Mouse (Mus musculus) MEL (cell line): ENCODE measurements at regions not wholly inside any gene's neighbourhood (a gene's known extent, or its start where the extent isn't known, plus 50 kb on each side); places are given as distances from the start of the nearest gene placed in this dataset.
"Not testable (repeated sequence)": the region's sequence is repeated elsewhere in the genome, so short reads cannot be mapped to it uniquely, and the experiment has no call there.

Experiments
- DNase-seq: peaks from one replicate; pipeline ENCODE4 v3.0.0; 2011; ENCODE audit warnings: low read depth, low spot score
- H3K27ac ChIP-seq: 2 replicates; pipeline ENCODE4 v1.5.1; 2012; ENCODE audit warnings: low read depth, mild to moderate bottlenecking, control low read depth, low read length, moderate library complexity; ENCODE audit not compliant: control insufficient read depth
- H3K27me3 ChIP-seq, 2 experiments: fragments of 150-350 bp in 1 of 2; sonication (generic) in 1 of 2; 2 replicates each; pipeline ENCODE4 v1.6.1; 2012; ENCODE audit warnings: low read length in 2 of 2, mild to moderate bottlenecking in 2 of 2, improper control_type of control experiment in 1 of 2, moderate library complexity in 1 of 2; ENCODE audit not compliant: insufficient read depth in 2 of 2, control insufficient read depth in 1 of 2
- H3K36me3 ChIP-seq, 2 experiments: 2 replicates each; pipeline ENCODE4 v1.6.1; 2012 to 2014; ENCODE audit warnings: low read length in 2 of 2, improper control_type of control experiment in 1 of 2, inconsistent platforms in 1 of 2, mild to moderate bottlenecking in 1 of 2; ENCODE audit not compliant: insufficient read depth in 2 of 2, control insufficient read depth in 1 of 2
- H3K4me1 ChIP-seq, 2 experiments: fragments of 150-350 bp in 1 of 2; sonication (generic) in 1 of 2; 2 replicates each; pipeline ENCODE4 v1.6.1; 2012; ENCODE audit warnings: low read length in 2 of 2, improper control_type of control experiment in 1 of 2, mild to moderate bottlenecking in 1 of 2; ENCODE audit not compliant: insufficient read depth in 2 of 2, control insufficient read depth in 1 of 2
- H3K4me3 ChIP-seq, 2 experiments: fragments of 150-350 bp in 1 of 2; sonication (generic) in 1 of 2; 2 replicates each; pipeline ENCODE4 v1.5.1; 2012; ENCODE audit warnings: low read depth in 2 of 2, low read length in 2 of 2, mild to moderate bottlenecking in 2 of 2, moderate library complexity in 2 of 2, control low read depth in 1 of 2, improper control_type of control experiment in 1 of 2; ENCODE audit not compliant: control insufficient read depth in 1 of 2, insufficient read depth in 1 of 2
- H3K79me2 ChIP-seq: 2 replicates; pipeline ENCODE4 v1.6.1; 2012; ENCODE audit warnings: mild to moderate bottlenecking, low read length, moderate library complexity; ENCODE audit not compliant: control insufficient read depth, poor library complexity, insufficient read depth
- H3K9ac ChIP-seq: 2 replicates; pipeline ENCODE4 v1.6.1; 2012; ENCODE audit warnings: low read depth, mild to moderate bottlenecking, control low read depth, low read length, moderate library complexity; ENCODE audit not compliant: control insufficient read depth, poor library complexity, severe bottlenecking
- H3K9me3 ChIP-seq: fragments of 150-350 bp; sonication (generic); replicated peaks from 2 replicates; pipeline ENCODE4 v1.6.1; 2012; ENCODE audit warnings: mild to moderate bottlenecking, low read length, improper control_type of control experiment, moderate library complexity; ENCODE audit not compliant: insufficient read depth
- BHLHE40 ChIP-seq: IDR thresholded peaks from 2 replicates; pipeline ENCODE4 v1.6.1; 2012; ENCODE audit warnings: low read depth, mild to moderate bottlenecking, inconsistent platforms, low read length, improper control_type of control experiment, borderline replicate concordance
- CTCF ChIP-seq, 3 experiments: IDR thresholded peaks in 2 of 3; conservative IDR thresholded peaks in 1 of 3; 2 replicates each; pipeline ENCODE4 v1.5.1; 2011 to 2012; ENCODE audit warnings: low read length in 3 of 3, low read depth in 2 of 3, mild to moderate bottlenecking in 2 of 3, improper control_type of control experiment in 1 of 3, inconsistent platforms in 1 of 3, mixed read lengths in 1 of 3, moderate library complexity in 1 of 3; ENCODE audit not compliant: control insufficient read depth in 1 of 3, insufficient read depth in 1 of 3, poor library complexity in 1 of 3, severe bottlenecking in 1 of 3
- E2F4 ChIP-seq: IDR thresholded peaks from 2 replicates; pipeline ENCODE4 v1.6.1; 2011; ENCODE audit warnings: low read depth, low read length, improper control_type of control experiment, borderline replicate concordance
- EP300 ChIP-seq, 2 experiments: IDR thresholded peaks; 2 replicates each; pipeline ENCODE4 v1.6.1; 2011; ENCODE audit warnings: improper control_type of control experiment in 2 of 2, low read length in 2 of 2, low read depth in 1 of 2, mild to moderate bottlenecking in 1 of 2
- ETS1 ChIP-seq: IDR thresholded peaks from 2 replicates; pipeline ENCODE4 v1.6.1; 2012; ENCODE audit warnings: low read depth, mild to moderate bottlenecking, inconsistent platforms, low read length, improper control_type of control experiment, moderate library complexity
- GATA1 ChIP-seq: IDR thresholded peaks from 2 replicates; pipeline ENCODE4 v1.6.1; 2011; ENCODE audit warnings: low read depth, low read length, improper control_type of control experiment
- HCFC1 ChIP-seq: IDR thresholded peaks from 2 replicates; pipeline ENCODE4 v1.6.1; 2012; ENCODE audit warnings: low read depth, mild to moderate bottlenecking, inconsistent platforms, low read length, improper control_type of control experiment, moderate library complexity
- JUND ChIP-seq: IDR thresholded peaks from 2 replicates; pipeline ENCODE4 v1.6.1; 2011; ENCODE audit warnings: low read depth, mild to moderate bottlenecking, improper control_type of control experiment, low read length
- KAT2A ChIP-seq: conservative IDR thresholded peaks from 2 replicates; pipeline ENCODE4 v1.6.1; 2012; ENCODE audit warnings: low read depth, low read length, improper control_type of control experiment, inconsistent platforms
- MAFK ChIP-seq: IDR thresholded peaks from 2 replicates; pipeline ENCODE4 v1.6.1; 2011; ENCODE audit warnings: low read depth, mild to moderate bottlenecking, low read length, improper control_type of control experiment, borderline replicate concordance
- MAX ChIP-seq: IDR thresholded peaks from 2 replicates; pipeline ENCODE4 v1.6.1; 2011; ENCODE audit warnings: low read length, improper control_type of control experiment
- MXI1 ChIP-seq: IDR thresholded peaks from 2 replicates; pipeline ENCODE4 v1.6.1; 2011; ENCODE audit warnings: mild to moderate bottlenecking, low read depth, low read length, improper control_type of control experiment
- MYC ChIP-seq: IDR thresholded peaks from 2 replicates; pipeline ENCODE4 v1.6.1; 2011; ENCODE audit warnings: low read depth, mild to moderate bottlenecking, low read length, improper control_type of control experiment, moderate library complexity
- NELFE ChIP-seq: IDR thresholded peaks from 2 replicates; pipeline ENCODE4 v1.6.1; 2011; ENCODE audit warnings: low read depth, low read length, improper control_type of control experiment
- NRF1 ChIP-seq: IDR thresholded peaks from 2 replicates; pipeline ENCODE4 v1.6.1; 2014; ENCODE audit warnings: low read depth, mild to moderate bottlenecking, inconsistent platforms, low read length, improper control_type of control experiment, moderate library complexity; ENCODE audit not compliant: poor library complexity, insufficient read depth, severe bottlenecking
- POLR2A ChIP-seq, 2 experiments: IDR thresholded peaks; 2 replicates each; pipeline ENCODE4 v1.6.1; 2011 to 2012; ENCODE audit warnings: low read length in 2 of 2, mild to moderate bottlenecking in 2 of 2, control low read depth in 1 of 2, improper control_type of control experiment in 1 of 2, low read depth in 1 of 2, moderate library complexity in 1 of 2; ENCODE audit not compliant: control insufficient read depth in 1 of 2, insufficient read depth in 1 of 2, poor library complexity in 1 of 2
- POLR2AphosphoS2 ChIP-seq: IDR thresholded peaks from 2 replicates; pipeline ENCODE4 v1.6.1; 2011; ENCODE audit warnings: low read length, improper control_type of control experiment
- POLR2AphosphoS5 ChIP-seq: IDR thresholded peaks from 2 replicates; pipeline ENCODE4 v1.6.1; 2012; ENCODE audit warnings: low read depth, borderline replicate concordance, mild to moderate bottlenecking, inconsistent platforms, low read length, moderate library complexity, mixed read lengths
- RAD21 ChIP-seq: IDR thresholded peaks from 2 replicates; pipeline ENCODE4 v1.6.1; 2011; ENCODE audit warnings: mild to moderate bottlenecking, low read depth, low read length, improper control_type of control experiment
- RCOR1 ChIP-seq: IDR thresholded peaks from 2 replicates; pipeline ENCODE4 v1.6.1; 2012; ENCODE audit warnings: low read depth, mild to moderate bottlenecking, inconsistent platforms, low read length, improper control_type of control experiment
- SIN3A ChIP-seq: IDR thresholded peaks from 2 replicates; pipeline ENCODE4 v1.6.1; 2012; ENCODE audit warnings: low read length, improper control_type of control experiment, inconsistent platforms
- TAL1 ChIP-seq: IDR thresholded peaks from 2 replicates; pipeline ENCODE4 v1.6.1; 2012; ENCODE audit warnings: mild to moderate bottlenecking, inconsistent platforms, low read length, moderate library complexity, mixed read lengths
- USF2 ChIP-seq, 2 experiments: IDR thresholded peaks; 2 replicates each; pipeline ENCODE4 v1.6.1; 2011 to 2012; ENCODE audit warnings: improper control_type of control experiment in 2 of 2, low read length in 2 of 2, borderline replicate concordance in 1 of 2, inconsistent platforms in 1 of 2, low read depth in 1 of 2, mild to moderate bottlenecking in 1 of 2; ENCODE audit not compliant: insufficient read depth in 1 of 2
- ZC3H11A ChIP-seq: IDR thresholded peaks from 2 replicates; pipeline ENCODE4 v1.6.1; 2012; ENCODE audit warnings: low read depth, mild to moderate bottlenecking, inconsistent platforms, low read length, improper control_type of control experiment
- ZNF384 ChIP-seq: IDR thresholded peaks from 2 replicates; pipeline ENCODE4 v1.6.1; 2012; ENCODE audit warnings: low read depth, mild to moderate bottlenecking, inconsistent platforms, low read length, improper control_type of control experiment

GRCm38 (mm10) chr4:7234537-7234936 lies 1004.3 kb downstream of the Car8 start:
- 0 out of 2 replicates have a peak, but pooled peaks have one; percentile 9 for TF ChIP-seq ETS1
- not testable (repeated sequence) for H3K27ac ChIP-seq, H3K79me2 ChIP-seq, H3K27me3 ChIP-seq, H3K9ac ChIP-seq, H3K9me3 ChIP-seq, DNase-seq, H3K4me1 ChIP-seq, H3K4me3 ChIP-seq, H3K36me3 ChIP-seq

DNA sequence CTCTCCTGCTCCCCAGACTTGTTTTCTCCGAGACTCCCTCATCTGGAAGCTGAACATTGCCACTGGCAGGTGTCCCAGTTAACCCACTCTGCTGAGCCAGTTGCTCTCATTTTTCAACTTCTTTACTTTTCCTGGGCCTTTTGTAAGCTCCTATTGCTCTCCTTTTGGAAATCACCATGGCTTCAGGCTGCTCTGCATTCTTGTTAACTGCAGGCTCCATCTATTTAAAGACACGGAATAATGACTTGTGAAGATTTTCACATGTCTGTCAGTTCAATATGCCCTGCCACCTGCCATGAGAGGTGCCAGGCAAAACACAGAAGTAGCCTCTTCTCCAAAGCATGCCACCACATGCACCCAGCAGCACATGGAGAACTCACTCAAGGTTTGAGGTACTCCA lies 1009.9 kb downstream of the Car8 start:
- no peak overlapping the region for H3K4me3 ChIP-seq
- no peaks in the 10 kb centered on the region for H3K9me3 ChIP-seq
- no peaks in the 10 kb centered on the region for H3K36me3 ChIP-seq
- no peak for DNase-seq
- H3K27me3 ChIP-seq = no peaks in the 10 kb centered on the region
- H3K4me1 ChIP-seq = no peaks in the 10 kb centered on the region
- no peaks in the 10 kb centered on the region for H3K79me2 ChIP-seq
- no peak overlapping the region for H3K27ac ChIP-seq
- H3K9ac ChIP-seq = no peak overlapping the region
- no peak for TF ChIP-seq HCFC1
- TF ChIP-seq ZC3H11A = no peak
- no peak for TF ChIP-seq MYC
- TF ChIP-seq RAD21 = no peak
- TF ChIP-seq POLR2AphosphoS5 = no peak
- no peak for TF ChIP-seq MAX
- TF ChIP-seq POLR2A (IDR thresholded peaks at IDR 0.05; ENCODE audit: control insufficient read depth in 1 of 2, insufficient read depth in 1 of 2, low read depth in 1 of 2, low read length in 2 of 2, poor library complexity in 1 of 2) = no peak
- no peak for TF ChIP-seq GATA1
- no peak for TF ChIP-seq USF2 (IDR thresholded peaks at IDR 0.05; ENCODE audit: borderline replicate concordance in 1 of 2, insufficient read depth in 1 of 2, low read depth in 1 of 2, low read length in 2 of 2)
- TF ChIP-seq NELFE = no peak
- TF ChIP-seq RCOR1 = no peak
- TF ChIP-seq MXI1 = no peak
- no peak for TF ChIP-seq E2F4
- TF ChIP-seq KAT2A = no peak
- no peak for TF ChIP-seq EP300 (IDR thresholded peaks at IDR 0.05; ENCODE audit: low read depth in 1 of 2, low read length in 2 of 2)
- no peak for TF ChIP-seq MAFK

GRCm38 (mm10) chr4:7222922-7223321 lies 1015.9 kb downstream of the Car8 start:
- H3K4me3 ChIP-seq = no peak overlapping the region
- DNase-seq = no peak
- no peak for TF ChIP-seq CTCF (IDR thresholded peaks at IDR 0.05 in 2 of 3, conservative IDR thresholded peaks at IDR 0.05 in 1 of 3; ENCODE audit: control insufficient read depth in 1 of 3, insufficient read depth in 1 of 3, low read depth in 2 of 3, low read length in 3 of 3, poor library complexity in 1 of 3, severe bottlenecking in 1 of 3)
- TF ChIP-seq TAL1 = no peak
- TF ChIP-seq MYC = no peak
- no peak for TF ChIP-seq NELFE
- TF ChIP-seq E2F4 = no peak
- no peak for TF ChIP-seq SIN3A
- TF ChIP-seq POLR2AphosphoS2 = no peak
- TF ChIP-seq JUND = no peak
- TF ChIP-seq ETS1 = no peak
- no peak for TF ChIP-seq NRF1
- no peak for TF ChIP-seq ZC3H11A
- TF ChIP-seq BHLHE40 = no peak
- no peak for TF ChIP-seq ZNF384
- H3K4me1 ChIP-seq = no peaks in the 10 kb centered on the region
- no peaks in the 10 kb centered on the region for H3K9me3 ChIP-seq
- no peaks in the 10 kb centered on the region for H3K27me3 ChIP-seq
- no peaks in the 10 kb centered on the region for H3K79me2 ChIP-seq
- no peaks in the 10 kb centered on the region for H3K36me3 ChIP-seq
- H3K9ac ChIP-seq = no peak overlapping the region
- no peak overlapping the region for H3K27ac ChIP-seq
